Mouse (Mus musculus) kidney, postnatal 36 days (tissue): ENCODE measurements around the gene Cd300lg.
A peak's percentile ranks its signal among the peaks of the same experiment; 100 is the strongest.

Experiments used
- DNase-seq, 2 experiments: peaks; one replicate each; pipeline ENCODE4 v3.0.0; 2021 to 2022; ENCODE audit warnings: mixed read lengths in 2 of 2

Cd300lg gene

DNA sequence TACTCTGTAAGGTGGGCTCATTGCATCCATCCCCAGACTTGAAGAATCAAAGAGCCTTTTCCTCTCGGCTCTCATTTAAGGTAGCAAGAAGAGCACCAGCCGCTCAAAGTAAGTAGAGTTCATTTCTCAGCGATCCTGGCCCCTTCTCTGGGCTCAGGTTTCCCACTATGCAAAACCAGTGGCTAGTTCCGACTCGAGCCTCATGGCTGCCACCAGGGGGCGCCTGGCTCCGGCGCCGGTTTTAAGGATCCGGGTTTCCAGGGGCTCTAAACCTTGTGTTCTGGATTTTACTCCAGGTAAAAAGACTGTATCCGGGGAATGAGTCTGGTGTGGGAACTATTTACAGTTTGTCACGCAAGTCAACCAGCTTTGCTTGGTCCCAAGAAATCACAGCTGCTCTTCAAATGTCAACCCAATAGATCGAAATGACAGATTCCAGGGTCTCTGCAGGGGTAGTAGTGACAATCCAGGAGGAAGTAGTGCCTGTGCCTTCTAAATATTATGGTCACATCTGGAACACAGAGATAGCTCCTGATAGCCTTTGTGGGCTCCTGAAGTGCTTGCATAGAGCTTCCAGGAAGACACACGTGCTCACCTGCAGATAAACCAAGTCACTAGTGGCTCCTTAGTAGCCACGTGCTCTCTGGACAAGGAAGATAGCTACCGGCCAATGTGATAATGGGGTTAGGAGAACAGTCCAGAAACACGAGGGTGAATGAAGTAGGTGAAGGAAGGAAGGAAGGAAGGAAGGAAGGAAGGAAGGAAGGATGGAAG, 61.4 kb downstream of the Cd300lg start:
- peak; percentile 46 to 87 for DNase-seq
